Mouse (Mus musculus): Measurements from ENCODE around the gene Col4a3bp.

DNA sequence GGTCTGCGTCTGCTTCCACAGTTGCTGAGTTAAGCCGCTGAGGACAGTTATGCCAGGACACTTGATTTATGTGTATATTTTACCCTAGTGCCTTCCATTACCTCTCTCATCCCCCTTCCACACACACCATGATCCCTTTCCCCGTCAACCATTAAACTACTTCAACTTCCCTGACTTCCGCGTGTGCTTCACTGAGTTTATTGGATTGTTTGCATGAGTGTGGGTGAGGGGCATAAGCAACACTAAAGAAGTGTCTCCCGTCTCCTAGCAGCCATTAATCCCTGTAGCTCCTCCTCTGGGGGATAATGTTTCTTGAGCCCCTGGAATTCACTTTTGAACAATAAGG is 28.6 kb downstream of the Col4a3bp start:
- TF ChIP-seq CTCF (IDR thresholded peaks at IDR 0.05; ENCODE audit: control insufficient read depth, insufficient read depth, low read length): no peak
- no peak for TF ChIP-seq POLR2A (IDR thresholded peaks at IDR 0.05; ENCODE audit: borderline replicate concordance, control insufficient read depth, low read depth, low read length)

All from bone marrow, adult 2 months (tissue).